Mouse (Mus musculus): Measurements from ENCODE around the gene Ptprk. TPM values are rescaled to one million over a fixed set of nuclear protein-coding genes. Genes with fewer than 3 reads are reported as not detected.

Gene Ptprk
- total RNA-seq, 2 experiments from 2014 or later = 82.2 to 85.5 TPM

- intact Hi-C loops (cut with DNase I) = no loop called here
- DNase-seq (ENCODE audit: extremely low spot score in 1 of 2, low spot score in 2 of 2) = no peak
- no peak for TF ChIP-seq CTCF (IDR thresholded peaks at IDR 0.05)
- Histone ChIP-seq H3K27ac (no peak overlapping the region), H3K4me3 (no peak overlapping the region)
Measured at GRCm38 (mm10) chr10:28593566-28594292, 519.1 kb downstream of the Ptprk start.

GRCm38 (mm10) chr10:28596897-28597296 lies 522.3 kb downstream of the Ptprk start:
- TF ChIP-seq CTCF (IDR thresholded peaks at IDR 0.05) = no peak
- intact Hi-C loops (cut with DNase I) = no loop called here
- no peak for DNase-seq (ENCODE audit: extremely low spot score in 1 of 2, low spot score in 2 of 2)
- no peak overlapping the region for H3K27ac ChIP-seq
- H3K4me3 ChIP-seq = no peak overlapping the region

GRCm38 (mm10) chr10:28609136-28609535 lies 534.5 kb downstream of the Ptprk start:
- no peak for DNase-seq (ENCODE audit: extremely low spot score in 1 of 2, low spot score in 2 of 2)
- intact Hi-C loops (cut with DNase I) = no loop called here

DNA sequence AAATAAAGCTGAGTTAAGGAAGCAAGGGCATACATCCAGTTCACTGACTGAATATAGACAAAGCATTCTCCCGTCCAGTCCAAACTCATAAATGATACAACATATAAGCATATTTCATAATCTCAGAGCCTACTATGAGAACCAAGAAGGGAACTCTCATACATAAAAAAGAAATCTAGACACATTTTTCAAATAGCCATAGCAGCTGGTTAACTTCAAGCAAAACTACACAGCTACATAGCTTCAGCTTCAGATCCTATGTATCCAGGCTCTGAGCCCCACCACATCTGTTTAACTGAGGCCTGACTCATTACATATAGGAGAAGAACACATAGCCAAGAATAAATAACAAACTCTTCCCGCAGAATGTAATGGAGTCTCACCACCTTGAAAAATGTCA lies 539.8 kb downstream of the Ptprk start:
- DNase-seq (ENCODE audit: extremely low spot score in 1 of 2, low spot score in 2 of 2) = no peak
- intact Hi-C loops (cut with DNase I) = no loop called here
- no peak overlapping the region for H3K27ac ChIP-seq
- H3K4me3 ChIP-seq = no peak overlapping the region
- TF ChIP-seq CTCF (IDR thresholded peaks at IDR 0.05) = no peak

More at GRCm38 (mm10) chr10:28609136-28609535, 534.5 kb downstream of the Ptprk start:
- TF ChIP-seq CTCF (IDR thresholded peaks at IDR 0.05) = no peak
- no peak overlapping the region for H3K27ac ChIP-seq
- H3K4me3 ChIP-seq = no peak overlapping the region

- intact Hi-C loops (cut with DNase I) = no loop called here
- no peak for TF ChIP-seq CTCF (IDR thresholded peaks at IDR 0.05)
- DNase-seq (ENCODE audit: extremely low spot score in 1 of 2, low spot score in 2 of 2) = no peak
- Histone ChIP-seq H3K27ac (no peak overlapping the region), H3K4me3 (no peak overlapping the region)
Measured at GRCm38 (mm10) chr10:28617203-28617602, 542.6 kb downstream of the Ptprk start.

DNA sequence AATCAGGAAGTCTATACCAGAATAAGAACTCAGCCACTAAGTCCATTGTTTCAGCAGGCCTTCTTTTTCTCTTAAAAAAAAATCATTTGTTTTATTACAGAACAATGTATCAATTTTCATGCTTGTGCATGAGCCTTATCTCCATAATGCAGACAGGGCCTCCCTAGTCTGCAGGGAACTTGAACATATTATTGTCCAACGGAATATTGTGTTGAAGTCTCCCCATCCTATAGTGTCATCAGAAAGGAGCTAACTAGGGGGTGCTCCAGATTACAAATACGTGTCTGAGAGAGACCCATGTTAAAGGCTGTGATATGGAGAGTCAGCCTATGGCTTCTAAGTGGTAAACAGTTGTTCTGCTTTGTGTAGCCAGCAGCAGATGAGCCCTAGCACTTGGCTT lies 543.4 kb downstream of the Ptprk start:
- TF ChIP-seq CTCF (IDR thresholded peaks at IDR 0.05) = no peak
- intact Hi-C loops (cut with DNase I) = no loop called here
- no peak overlapping the region for H3K27ac ChIP-seq
- no peak overlapping the region for H3K4me3 ChIP-seq
- DNase-seq (ENCODE audit: extremely low spot score in 1 of 2, low spot score in 2 of 2) = no peak

DNA sequence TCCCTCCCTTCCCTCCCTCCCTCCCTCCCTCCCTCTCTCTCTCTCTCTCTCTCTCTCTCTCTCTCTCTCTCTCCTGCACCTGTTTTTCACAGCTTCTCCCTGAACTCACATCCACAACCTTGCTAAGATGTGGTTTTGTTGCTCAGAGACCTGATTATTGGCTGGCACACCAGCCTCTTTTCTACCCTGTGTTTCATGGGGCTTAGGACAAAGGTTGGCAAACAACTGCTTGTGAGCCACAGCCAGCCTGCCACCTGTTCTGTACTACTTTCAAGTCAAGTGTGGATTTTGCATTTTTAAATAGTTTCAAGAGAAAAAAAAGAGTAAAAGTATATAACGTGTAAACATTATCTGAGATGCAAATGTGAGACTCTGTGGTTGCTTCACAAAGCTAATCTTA lies 544.8 kb downstream of the Ptprk start:
- TF ChIP-seq CTCF (IDR thresholded peaks at IDR 0.05) = no peak
- intact Hi-C loops (cut with DNase I) = no loop called here
- DNase-seq (ENCODE audit: extremely low spot score in 1 of 2, low spot score in 2 of 2) = no peak
- Histone ChIP-seq H3K27ac (no peak overlapping the region), H3K4me3 (no peak overlapping the region)

- intact Hi-C loops (cut with DNase I) = no loop called here
- Histone ChIP-seq H3K4me3 (no peak overlapping the region), H3K27ac (no peak overlapping the region)
- TF ChIP-seq CTCF (IDR thresholded peaks at IDR 0.05) = no peak
- no peak for DNase-seq (ENCODE audit: extremely low spot score in 1 of 2, low spot score in 2 of 2)
Measured at GRCm38 (mm10) chr10:28636096-28636495, 561.5 kb downstream of the Ptprk start.

DNA sequence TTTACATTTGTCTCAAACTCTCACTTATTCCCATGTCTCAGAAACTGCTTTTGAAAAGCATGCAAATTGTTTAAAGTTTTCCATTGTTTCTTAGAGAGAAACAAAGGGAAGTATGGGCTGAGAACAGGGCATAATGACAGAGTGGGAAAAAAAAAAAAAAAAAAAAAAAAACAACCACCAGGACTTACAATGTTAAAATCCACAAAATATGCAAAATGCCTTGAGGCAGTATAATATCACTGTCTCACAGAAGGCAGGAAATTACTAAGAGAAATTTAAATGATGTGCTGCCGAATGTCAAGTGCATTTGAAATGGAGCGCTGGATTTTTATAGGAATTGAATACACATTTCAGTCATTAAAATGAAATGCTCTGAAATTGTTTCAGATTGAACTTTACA lies 567.3 kb downstream of the Ptprk start:
- no peak for TF ChIP-seq CTCF (IDR thresholded peaks at IDR 0.05)
- H3K27ac ChIP-seq = no peak overlapping the region
- H3K4me3 ChIP-seq = no peak overlapping the region
- intact Hi-C loops (cut with DNase I) = no loop called here
- no peak for DNase-seq (ENCODE audit: extremely low spot score in 1 of 2, low spot score in 2 of 2)

Small RNAs within 50 kb of the gene (microRNA-seq; reads per million reads assigned to microRNA genes)
- gene Gm22370 = 0 reads per million in 2 experiments

All from left cerebral cortex, adult 2 months (tissue).